Mouse (Mus musculus): ENCODE results near the gene Mgst3. TPM values are rescaled to one million over a fixed set of nuclear protein-coding genes. Genes with fewer than 3 reads are reported as not detected.

Mgst3 gene
- polyA plus RNA-seq (2012; rRNA removed) = 2,187 and 2,198 TPM in 2 replicates

GRCm38 (mm10) chr1:167393683-167394492, at the start of gene Mgst3:
Mgst3 (minus strand) TSS chr1:167393841.

DNA sequence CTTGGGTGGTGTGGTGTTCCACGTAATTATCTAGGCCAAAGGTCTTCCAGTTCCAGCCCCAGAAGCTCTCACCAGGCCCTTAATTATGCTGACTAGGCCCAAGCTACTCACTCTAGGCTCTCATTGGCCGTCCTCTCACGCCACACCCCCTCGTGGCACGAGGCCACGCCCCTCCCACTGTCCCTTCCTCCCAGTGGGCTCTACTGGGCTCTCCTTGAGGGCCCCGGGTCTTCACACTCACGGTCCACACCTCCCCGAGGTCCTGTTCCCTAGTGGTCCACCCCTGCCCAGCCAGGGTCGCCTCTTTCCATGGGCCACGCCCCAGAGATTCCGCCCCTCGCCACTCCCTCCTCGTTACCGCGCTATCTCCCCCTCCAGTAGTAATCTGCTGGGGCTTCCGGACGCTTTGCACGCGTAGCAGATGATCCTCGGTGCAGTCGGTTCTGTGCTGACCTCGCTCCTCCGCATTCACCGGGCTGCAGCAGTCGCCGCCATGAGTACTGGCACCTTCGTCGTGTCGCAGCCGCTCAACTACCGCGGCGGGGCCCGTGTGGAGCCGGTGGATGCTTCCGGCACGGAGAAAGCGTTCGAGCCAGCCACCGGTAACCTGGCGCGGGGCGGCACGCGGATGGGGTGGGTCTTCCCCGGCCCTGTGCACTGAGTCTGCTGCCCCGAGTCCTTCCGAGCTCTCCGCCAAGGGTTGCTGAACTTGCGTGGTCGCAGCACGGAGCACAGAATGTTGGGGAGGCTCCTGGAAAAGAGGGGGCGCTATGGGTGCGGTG, 43.6 kb downstream of the Mgst3 start, which contains the start of gene Aldh9a1:
Gene Aldh9a1, plus strand, starts transcription at position 177 of the 782 bp plus-strand sequence.

Other genes starting within 250 kb of the Mgst3 start
- gene Uck2, start 108.5 kb downstream of the Mgst3 start, polyA plus RNA-seq (2012; rRNA removed) = 23.2 and 24.0 TPM in 2 replicates
- 17.3 and 24.5 TPM in 2 replicates for gene Tmco1, start 85.5 kb downstream of the Mgst3 start, polyA plus RNA-seq (2012; rRNA removed)
- 12.5 and 15.2 TPM in 2 replicates for gene Aldh9a1, start 43.9 kb downstream of the Mgst3 start, polyA plus RNA-seq (2012; rRNA removed)
- not detected in 2 replicates for gene Lrrc52, start 72.9 kb upstream of the Mgst3 start, polyA plus RNA-seq (2012; rRNA removed)
- 0.49 and 1.1 TPM in 2 replicates for gene Rxrg, start 204.5 kb upstream of the Mgst3 start, polyA plus RNA-seq (2012; rRNA removed)

Data from stomach, adult 2 months (tissue).